Mouse (Mus musculus) WW6 (cell line): ENCODE results near the gene Ppargc1a.

ENCODE experiments used
- DNase-seq: peaks from one replicate; pipeline ENCODE4 v3.0.0-alpha.2; 2013; ENCODE audit warnings: low read depth, low spot score

Gene Ppargc1a

GRCm38 (mm10) chr5:51415456-51415855 is 152.1 kb downstream of the Ppargc1a start:
- DNase-seq = no peak

- no peak for DNase-seq
Measured at GRCm38 (mm10) chr5:51412303-51413117, 155.0 kb downstream of the Ppargc1a start.

GRCm38 (mm10) chr5:51410006-51410405 is 157.5 kb downstream of the Ppargc1a start:
- DNase-seq = no peak

- no peak for DNase-seq
Measured at GRCm38 (mm10) chr5:51406406-51406805, 161.1 kb downstream of the Ppargc1a start.
